Mouse (Mus musculus): ENCODE measurements at regions not wholly inside any gene's neighbourhood (a gene's known extent, or its start where the extent isn't known, plus 50 kb on each side); places are given as distances from the start of the nearest gene placed in this dataset.

DNA sequence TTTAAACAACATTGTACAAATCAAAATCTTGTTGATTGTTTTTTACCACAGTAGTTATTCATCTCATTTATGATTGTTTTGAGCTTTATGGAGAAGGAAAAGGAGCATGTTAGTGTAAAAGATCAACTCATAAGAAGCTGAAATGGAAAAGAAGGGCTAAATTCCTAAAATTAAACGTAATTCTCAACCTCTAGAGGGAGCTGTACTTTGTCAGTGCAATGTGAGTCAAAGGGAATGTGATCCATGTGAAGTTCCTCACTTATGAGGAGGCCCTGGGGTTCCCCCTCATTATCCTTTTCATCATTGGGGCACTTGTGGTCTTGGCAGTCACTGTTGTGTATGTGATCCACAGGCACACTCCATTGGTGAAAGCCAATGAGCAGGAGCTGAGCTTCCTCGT lies 54.0 kb upstream of the Vmn2r7 start:
- no peak overlapping the region for H3K4me3 ChIP-seq (replicated peaks; ENCODE audit: insufficient read depth, low read depth, low read length)
- 66% methylated on average over 2 of the region's 2 CpGs for WGBS
- no peak for TF ChIP-seq POLR2A (IDR thresholded peaks at IDR 0.05; ENCODE audit: borderline replicate concordance, insufficient read depth, low read length)
- no peak for TF ChIP-seq CTCF (IDR thresholded peaks at IDR 0.05; ENCODE audit: borderline replicate concordance, insufficient read depth, low read depth, low read length)
- H3K4me1 ChIP-seq (ENCODE audit: control insufficient read depth, insufficient read depth, low read length) = no peaks in the 10 kb centered on the region
- no peak overlapping the region for H3K27ac ChIP-seq (ENCODE audit: insufficient read depth, low read length)
- no peaks in the 10 kb centered on the region for H3K27me3 ChIP-seq (ENCODE audit: control insufficient read depth, insufficient read depth, low read length)
- no peak for DNase-seq

DNA sequence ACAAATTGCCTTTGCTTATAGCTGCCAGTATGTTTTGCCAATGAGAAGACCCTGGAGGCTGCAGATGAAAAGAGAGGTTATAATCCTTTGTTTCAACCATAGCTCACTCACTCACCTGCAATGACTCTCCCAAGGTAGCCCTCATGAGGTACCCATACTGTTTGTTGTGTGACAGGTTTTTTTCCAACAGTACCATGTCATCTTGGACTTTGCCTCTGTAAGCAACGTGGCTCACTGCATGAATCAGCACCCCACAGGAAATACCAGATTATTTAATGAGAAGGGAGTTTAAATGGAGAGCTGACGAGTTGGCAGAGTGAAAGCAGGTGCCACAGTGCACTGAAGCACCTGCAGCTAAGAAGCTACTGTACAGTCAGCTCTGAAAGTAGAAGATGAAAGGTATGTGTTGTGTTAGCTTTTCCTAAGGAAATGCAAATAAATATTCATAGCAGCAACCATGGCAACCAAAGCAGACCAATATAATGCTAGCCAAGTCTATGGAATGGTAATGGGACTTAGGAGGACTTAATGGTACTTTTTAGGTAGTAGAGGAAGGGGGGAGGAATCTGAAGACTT lies 56.8 kb upstream of the Vmn2r7 start:
- H3K27ac ChIP-seq (ENCODE audit: insufficient read depth, low read length) = no peak overlapping the region
- TF ChIP-seq CTCF (IDR thresholded peaks at IDR 0.05; ENCODE audit: borderline replicate concordance, insufficient read depth, low read depth, low read length) = no peak
- no peak for TF ChIP-seq POLR2A (IDR thresholded peaks at IDR 0.05; ENCODE audit: borderline replicate concordance, insufficient read depth, low read length)
- H3K4me3 ChIP-seq (replicated peaks; ENCODE audit: insufficient read depth, low read depth, low read length) = no peak overlapping the region
- H3K4me1 ChIP-seq (ENCODE audit: control insufficient read depth, insufficient read depth, low read length) = no peaks in the 10 kb centered on the region
- 35% methylated on average over 2 of the region's 2 CpGs for WGBS
- no peak for DNase-seq
- H3K27me3 ChIP-seq (ENCODE audit: control insufficient read depth, insufficient read depth, low read length) = no peaks in the 10 kb centered on the region

DNA sequence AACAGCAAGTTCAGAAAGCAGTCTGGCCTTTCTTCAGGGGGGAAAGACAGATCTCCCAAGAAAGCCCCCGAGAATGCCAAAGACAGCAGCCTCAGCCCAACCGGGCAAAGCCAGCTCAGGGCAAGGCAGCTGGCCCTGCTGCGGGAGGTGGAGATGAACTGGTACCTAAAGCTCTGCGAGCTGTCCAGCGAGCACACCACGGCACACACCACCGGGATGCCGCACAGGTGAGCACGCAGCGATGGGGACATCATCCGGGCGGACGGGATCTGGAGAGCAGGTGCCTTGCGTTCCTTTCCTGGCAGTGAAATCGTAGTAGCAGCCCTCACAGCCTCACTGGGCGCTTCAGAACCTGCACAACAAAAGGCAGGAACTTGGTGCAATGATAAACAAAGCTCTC lies 104.7 kb upstream of the Vmn2r7 start:
- TF ChIP-seq CTCF (IDR thresholded peaks at IDR 0.05; ENCODE audit: borderline replicate concordance, insufficient read depth, low read depth, low read length) (no peak), POLR2A (IDR thresholded peaks at IDR 0.05; ENCODE audit: borderline replicate concordance, insufficient read depth, low read length) (no peak)
- H3K4me1 ChIP-seq (ENCODE audit: control insufficient read depth, insufficient read depth, low read length) = no peaks in the 10 kb centered on the region
- under 1% methylated on average over 16 of the region's 16 CpGs for WGBS
- no peak overlapping the region for H3K27ac ChIP-seq (ENCODE audit: insufficient read depth, low read length)
- peak; percentile 21 to 23 for DNase-seq
- H3K4me3 ChIP-seq (replicated peaks; ENCODE audit: insufficient read depth, low read depth, low read length) = peak overlapping the region; percentile 9
- no peaks in the 10 kb centered on the region for H3K27me3 ChIP-seq (ENCODE audit: control insufficient read depth, insufficient read depth, low read length)

DNA sequence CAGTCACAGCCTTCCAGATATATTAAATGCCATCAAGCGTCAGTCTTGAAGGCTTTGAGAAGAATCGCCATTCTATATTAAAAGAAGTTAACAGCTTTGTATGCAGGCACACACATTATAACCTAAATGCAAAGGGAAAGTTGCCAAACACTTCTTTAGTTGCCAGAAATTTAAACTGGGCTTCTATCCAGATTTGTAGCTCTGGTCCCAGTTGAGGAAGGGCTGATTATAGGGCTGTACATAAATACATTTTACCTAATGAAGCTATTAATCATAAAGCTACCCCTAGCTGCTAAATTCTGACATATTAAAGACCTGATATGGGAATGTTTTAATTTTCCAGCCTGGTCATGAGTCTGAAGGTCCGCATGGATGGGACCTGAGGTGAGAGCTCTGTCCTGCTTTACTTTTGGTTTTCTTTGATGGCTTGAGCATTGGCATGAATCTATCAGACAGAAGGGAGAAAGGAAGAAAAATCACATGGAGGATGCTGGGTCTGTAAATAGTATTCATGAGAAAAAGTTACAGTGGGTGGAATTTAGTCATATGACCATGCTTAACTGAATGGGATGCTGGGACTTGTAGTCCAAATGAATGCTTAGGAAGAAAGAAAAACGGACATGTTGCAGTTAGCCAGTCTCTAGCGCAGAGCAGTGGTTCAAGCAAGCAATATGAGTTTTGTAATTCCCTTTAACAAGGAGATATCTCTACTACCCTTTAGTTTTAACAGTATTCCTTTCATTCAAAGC lies 120.3 kb upstream of the Vmn2r7 start:
- 62% methylated on average over 5 of the region's 5 CpGs for WGBS
- Histone ChIP-seq H3K27ac (ENCODE audit: insufficient read depth, low read length) (no peak overlapping the region), H3K27me3 (ENCODE audit: control insufficient read depth, insufficient read depth, low read length) (no peaks in the 10 kb centered on the region), H3K4me3 (replicated peaks; ENCODE audit: insufficient read depth, low read depth, low read length) (no peak overlapping the region), H3K4me1 (ENCODE audit: control insufficient read depth, insufficient read depth, low read length) (peaks cover 2% of the 10 kb centered on the region; the same call in 1 of the 2 replicates)
- DNase-seq = no peak
- no peak for TF ChIP-seq CTCF (IDR thresholded peaks at IDR 0.05; ENCODE audit: borderline replicate concordance, insufficient read depth, low read depth, low read length)
- no peak for TF ChIP-seq POLR2A (IDR thresholded peaks at IDR 0.05; ENCODE audit: borderline replicate concordance, insufficient read depth, low read length)

DNA sequence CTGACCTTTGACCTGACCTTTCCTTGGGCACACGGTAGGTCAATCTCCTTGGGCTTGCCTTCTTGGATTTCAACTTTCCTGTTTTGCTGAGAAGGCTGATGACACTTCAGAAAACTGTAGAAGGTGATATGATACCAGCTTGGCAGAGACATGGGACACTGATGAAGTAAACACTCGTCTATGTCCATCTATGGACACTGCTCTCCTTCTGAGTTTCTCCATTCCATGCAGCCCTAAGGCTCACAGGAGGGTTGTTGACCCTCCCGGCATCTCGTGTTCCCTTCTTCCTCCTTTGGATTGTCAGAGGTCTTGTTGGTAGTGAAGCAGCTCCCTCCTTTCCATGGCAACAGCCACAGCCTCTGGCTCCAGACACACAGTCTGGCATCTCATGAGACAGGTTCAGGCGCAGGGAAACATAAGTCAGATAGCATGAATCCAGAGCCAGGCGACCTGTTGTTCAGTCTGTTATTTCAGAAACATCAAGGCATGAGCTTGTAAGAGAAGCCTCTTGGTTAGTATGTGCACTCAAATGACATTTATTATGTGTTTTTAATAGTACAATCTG lies 120.9 kb upstream of the Vmn2r7 start:
- Histone ChIP-seq H3K4me3 (replicated peaks; ENCODE audit: insufficient read depth, low read depth, low read length) (no peak overlapping the region), H3K27ac (ENCODE audit: insufficient read depth, low read length) (no peak overlapping the region), H3K4me1 (ENCODE audit: control insufficient read depth, insufficient read depth, low read length) (peaks cover 2% of the 10 kb centered on the region; the same call in 1 of the 2 replicates), H3K27me3 (ENCODE audit: control insufficient read depth, insufficient read depth, low read length) (no peaks in the 10 kb centered on the region)
- DNase-seq = no peak
- TF ChIP-seq CTCF (IDR thresholded peaks at IDR 0.05; ENCODE audit: borderline replicate concordance, insufficient read depth, low read depth, low read length) (no peak), POLR2A (IDR thresholded peaks at IDR 0.05; ENCODE audit: borderline replicate concordance, insufficient read depth, low read length) (no peak)
- 50% methylated on average over 6 of the region's 6 CpGs for WGBS

DNA sequence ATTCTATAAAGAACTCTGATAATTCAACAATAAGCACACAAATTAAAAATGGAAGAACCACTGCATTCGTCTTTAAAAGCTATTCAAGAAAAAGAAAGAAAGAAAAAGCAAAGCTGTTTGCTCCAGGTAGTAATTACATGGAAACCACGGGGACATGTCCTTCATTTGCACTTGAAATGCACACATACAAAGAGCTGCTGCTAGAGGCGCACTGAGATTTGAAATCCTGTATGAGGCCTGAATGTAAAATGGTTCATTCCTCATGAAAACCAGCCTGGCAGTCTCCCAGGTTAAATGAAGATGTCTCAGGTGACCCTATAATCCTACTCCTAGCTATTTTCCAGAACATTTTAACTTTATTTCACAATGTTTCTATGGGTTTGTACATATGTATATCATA lies 123.7 kb upstream of the Vmn2r7 start:
- WGBS = 76% methylated on average over 3 of the region's 3 CpGs
- Histone ChIP-seq H3K27me3 (ENCODE audit: control insufficient read depth, insufficient read depth, low read length) (no peaks in the 10 kb centered on the region), H3K27ac (ENCODE audit: insufficient read depth, low read length) (no peak overlapping the region), H3K4me3 (replicated peaks; ENCODE audit: insufficient read depth, low read depth, low read length) (no peak overlapping the region), H3K4me1 (ENCODE audit: control insufficient read depth, insufficient read depth, low read length) (peaks cover 2% of the 10 kb centered on the region; the same call in 1 of the 2 replicates)
- TF ChIP-seq POLR2A (IDR thresholded peaks at IDR 0.05; ENCODE audit: borderline replicate concordance, insufficient read depth, low read length) (no peak), CTCF (IDR thresholded peaks at IDR 0.05; ENCODE audit: borderline replicate concordance, insufficient read depth, low read depth, low read length) (no peak)
- no peak for DNase-seq

DNA sequence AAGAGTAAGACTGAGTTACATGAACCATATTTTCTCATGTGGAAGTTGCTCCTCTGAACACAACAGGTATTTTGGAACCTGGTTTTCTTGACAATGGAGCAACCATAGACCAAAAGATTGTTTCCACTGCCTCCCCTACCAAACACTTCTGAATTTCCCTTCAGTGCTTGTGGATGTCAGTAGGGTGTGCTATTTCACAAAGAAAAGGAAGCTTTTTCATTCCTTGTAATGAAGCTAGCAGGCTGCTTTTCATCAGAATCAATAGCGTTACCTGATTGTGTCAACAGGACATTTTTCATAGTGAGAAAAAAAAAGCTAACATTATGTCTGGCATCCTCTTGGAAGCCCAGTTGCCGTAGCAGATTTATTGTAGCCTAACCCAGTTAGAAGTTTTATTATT lies 124.8 kb upstream of the Kcnab1 start:
- H3K4me1 ChIP-seq (ENCODE audit: control insufficient read depth, insufficient read depth, low read length) = no peaks in the 10 kb centered on the region
- WGBS = 39% methylated on average over 2 of the region's 2 CpGs
- H3K27me3 ChIP-seq (ENCODE audit: control insufficient read depth, insufficient read depth, low read length) = no peaks in the 10 kb centered on the region
- DNase-seq = peak in 1 of 2 experiments; percentile 28
- no peak overlapping the region for H3K27ac ChIP-seq (ENCODE audit: insufficient read depth, low read length)
- no peak for TF ChIP-seq POLR2A (IDR thresholded peaks at IDR 0.05; ENCODE audit: borderline replicate concordance, insufficient read depth, low read length)
- peak; percentile 23; the same call in 1 of the 2 replicates for TF ChIP-seq CTCF (IDR thresholded peaks at IDR 0.05; ENCODE audit: borderline replicate concordance, insufficient read depth, low read depth, low read length)
- H3K4me3 ChIP-seq (replicated peaks; ENCODE audit: insufficient read depth, low read depth, low read length) = no peak overlapping the region

DNA sequence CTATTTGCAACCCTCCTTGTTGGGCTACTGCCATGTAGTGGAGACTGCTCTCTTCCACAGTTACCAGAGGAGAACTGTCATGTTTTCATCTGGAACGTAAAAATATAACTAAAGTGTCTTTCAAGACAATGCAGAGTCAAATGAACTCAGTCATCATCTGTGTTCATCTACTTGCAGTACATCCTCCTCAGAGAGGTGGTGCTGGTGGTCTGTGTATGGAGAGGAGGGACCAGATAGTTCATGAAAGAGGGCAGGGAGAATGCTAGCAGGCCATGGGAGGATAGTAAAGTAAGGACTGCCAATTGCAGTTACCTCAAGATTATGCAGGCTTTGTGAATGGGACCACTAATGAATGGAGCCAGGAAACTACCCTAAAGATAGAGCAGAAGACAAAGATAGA lies 121.5 kb upstream of the Kcnab1 start:
- H3K27ac ChIP-seq (ENCODE audit: insufficient read depth, low read length) = no peak overlapping the region
- TF ChIP-seq CTCF (IDR thresholded peaks at IDR 0.05; ENCODE audit: borderline replicate concordance, insufficient read depth, low read depth, low read length) (peak; percentile 75), POLR2A (IDR thresholded peaks at IDR 0.05; ENCODE audit: borderline replicate concordance, insufficient read depth, low read length) (no peak)
- H3K4me1 ChIP-seq (ENCODE audit: control insufficient read depth, insufficient read depth, low read length) = no peaks in the 10 kb centered on the region
- no peak overlapping the region for H3K4me3 ChIP-seq (replicated peaks; ENCODE audit: insufficient read depth, low read depth, low read length)
- no peaks in the 10 kb centered on the region for H3K27me3 ChIP-seq (ENCODE audit: control insufficient read depth, insufficient read depth, low read length)
- peak; percentile 25 to 37 for DNase-seq
- WGBS = 69% methylated on average over 1 of the region's 1 CpGs
